Mouse (Mus musculus): ENCODE data around the gene Palmd. TPM values are rescaled to one million over a fixed set of nuclear protein-coding genes. Genes with fewer than 3 reads are reported as not detected.

Palmd gene
- polyA plus RNA-seq, 1 experiment from 2014 or later = 3.9 TPM

GRCm38 (mm10) chr3:116914931-116915330 lies 53.9 kb downstream of the Palmd start:
- Histone ChIP-seq H3K27me3 (ENCODE audit: insufficient read depth, poor library complexity, severe bottlenecking) (no peaks in the 10 kb centered on the region), H3K9me3 (no peaks in the 10 kb centered on the region), H3K4me1 (peaks cover 3% of the 10 kb centered on the region; the same call in 1 of the 2 replicates), H3K36me3 (no peaks in the 10 kb centered on the region), H3K4me3 (no peak overlapping the region), H3K27ac (no peak overlapping the region)
- WGBS = 55% methylated on average over 3 of the region's 3 CpGs
- no peak for DNase-seq (ENCODE audit: low spot score)

GRCm38 (mm10) chr3:116914374-116914773 lies 54.4 kb downstream of the Palmd start:
- no peak overlapping the region for H3K27ac ChIP-seq
- no peaks in the 10 kb centered on the region for H3K27me3 ChIP-seq (ENCODE audit: insufficient read depth, poor library complexity, severe bottlenecking)
- H3K4me3 ChIP-seq = no peak overlapping the region

GRCm38 (mm10) chr3:116906596-116906995 lies 62.2 kb downstream of the Palmd start:
- no peaks in the 10 kb centered on the region for H3K4me1 ChIP-seq
- DNase-seq (ENCODE audit: low spot score) = no peak
- 85% methylated on average over 9 of the region's 9 CpGs for WGBS
- H3K9me3 ChIP-seq = no peaks in the 10 kb centered on the region
- H3K4me3 ChIP-seq = no peak overlapping the region
- H3K36me3 ChIP-seq = peaks cover 12% of the 10 kb centered on the region
- H3K27me3 ChIP-seq (ENCODE audit: insufficient read depth, poor library complexity, severe bottlenecking) = no peaks in the 10 kb centered on the region
- H3K27ac ChIP-seq = no peak overlapping the region

More at GRCm38 (mm10) chr3:116914374-116914773, 54.4 kb downstream of the Palmd start:
- no peaks in the 10 kb centered on the region for H3K36me3 ChIP-seq
- no peaks in the 10 kb centered on the region for H3K9me3 ChIP-seq
- WGBS = 64% methylated on average over 6 of the region's 6 CpGs
- DNase-seq (ENCODE audit: low spot score) = no peak
- peaks cover 3% of the 10 kb centered on the region; the same call in 1 of the 2 replicates for H3K4me1 ChIP-seq

- DNase-seq (ENCODE audit: low spot score) = no peak
- peaks cover 18% of the 10 kb centered on the region for H3K36me3 ChIP-seq
- WGBS = 85% methylated on average over 16 of the region's 16 CpGs
- H3K27ac ChIP-seq = no peak overlapping the region
- H3K9me3 ChIP-seq = no peaks in the 10 kb centered on the region
- no peaks in the 10 kb centered on the region for H3K4me1 ChIP-seq
- H3K4me3 ChIP-seq = no peak overlapping the region
- H3K27me3 ChIP-seq (ENCODE audit: insufficient read depth, poor library complexity, severe bottlenecking) = no peaks in the 10 kb centered on the region
These were observed 62.9 kb downstream of the Palmd start for GRCm38 (mm10) chr3:116905898-116906297.

GRCm38 (mm10) chr3:116904158-116904557 lies 64.6 kb downstream of the Palmd start:
- Histone ChIP-seq H3K9me3 (no peaks in the 10 kb centered on the region), H3K27ac (no peak overlapping the region), H3K36me3 (peaks cover 25% of the 10 kb centered on the region), H3K4me1 (no peaks in the 10 kb centered on the region), H3K4me3 (no peak overlapping the region), H3K27me3 (ENCODE audit: insufficient read depth, poor library complexity, severe bottlenecking) (no peaks in the 10 kb centered on the region)
- DNase-seq (ENCODE audit: low spot score) = no peak
- 22% methylated on average over 6 of the region's 6 CpGs for WGBS

- no peak overlapping the region for H3K4me3 ChIP-seq
- no peak for DNase-seq (ENCODE audit: low spot score)
- no peaks in the 10 kb centered on the region for H3K9me3 ChIP-seq
- 82% methylated on average over 9 of the region's 9 CpGs for WGBS
- no peaks in the 10 kb centered on the region for H3K4me1 ChIP-seq
- no peaks in the 10 kb centered on the region for H3K27me3 ChIP-seq (ENCODE audit: insufficient read depth, poor library complexity, severe bottlenecking)
- H3K27ac ChIP-seq = no peak overlapping the region
- H3K36me3 ChIP-seq = peaks cover 32% of the 10 kb centered on the region; the same call in 1 of the 2 replicates
These were observed 75.9 kb downstream of the Palmd start for GRCm38 (mm10) chr3:116892872-116893271.

GRCm38 (mm10) chr3:116892206-116892563 lies 76.6 kb downstream of the Palmd start:
- no peaks in the 10 kb centered on the region for H3K9me3 ChIP-seq
- H3K36me3 ChIP-seq = peaks cover 25% of the 10 kb centered on the region; the same call in 1 of the 2 replicates
- no peaks in the 10 kb centered on the region for H3K27me3 ChIP-seq (ENCODE audit: insufficient read depth, poor library complexity, severe bottlenecking)
- no peak overlapping the region for H3K27ac ChIP-seq
- 89% methylated on average over 6 of the region's 6 CpGs for WGBS
- no peaks in the 10 kb centered on the region for H3K4me1 ChIP-seq
- H3K4me3 ChIP-seq = no peak overlapping the region
- DNase-seq (ENCODE audit: low spot score) = no peak

- H3K4me3 ChIP-seq = no peak overlapping the region
- peaks cover 20% of the 10 kb centered on the region; the same call in 1 of the 2 replicates for H3K36me3 ChIP-seq
- no peaks in the 10 kb centered on the region for H3K27me3 ChIP-seq (ENCODE audit: insufficient read depth, poor library complexity, severe bottlenecking)
- no peak for DNase-seq (ENCODE audit: low spot score)
- no peak overlapping the region for H3K27ac ChIP-seq
- no peaks in the 10 kb centered on the region for H3K9me3 ChIP-seq
- no peaks in the 10 kb centered on the region for H3K4me1 ChIP-seq
- 92% methylated on average over 17 of the region's 17 CpGs for WGBS
These were observed 77.2 kb downstream of the Palmd start for GRCm38 (mm10) chr3:116891436-116892205.

- WGBS = 92% methylated on average over 4 of the region's 4 CpGs
- H3K27ac ChIP-seq = no peak overlapping the region
- no peaks in the 10 kb centered on the region for H3K4me1 ChIP-seq
- H3K36me3 ChIP-seq = peaks cover 21% of the 10 kb centered on the region
- H3K9me3 ChIP-seq = no peaks in the 10 kb centered on the region
- no peaks in the 10 kb centered on the region for H3K27me3 ChIP-seq (ENCODE audit: insufficient read depth, poor library complexity, severe bottlenecking)
- H3K4me3 ChIP-seq = no peak overlapping the region
- no peak for DNase-seq (ENCODE audit: low spot score)
These were observed 78.2 kb downstream of the Palmd start for GRCm38 (mm10) chr3:116890576-116890975.

- 86% methylated on average over 7 of the region's 7 CpGs for WGBS
- DNase-seq (ENCODE audit: low spot score) = no peak
- no peaks in the 10 kb centered on the region for H3K4me1 ChIP-seq
- H3K27ac ChIP-seq = no peak overlapping the region
- peaks cover 30% of the 10 kb centered on the region for H3K36me3 ChIP-seq
- no peaks in the 10 kb centered on the region for H3K9me3 ChIP-seq
- H3K4me3 ChIP-seq = no peak overlapping the region
- H3K27me3 ChIP-seq (ENCODE audit: insufficient read depth, poor library complexity, severe bottlenecking) = no peaks in the 10 kb centered on the region
These were observed 79.4 kb downstream of the Palmd start for GRCm38 (mm10) chr3:116889358-116889757.

- no peaks in the 10 kb centered on the region for H3K9me3 ChIP-seq
- peaks cover 45% of the 10 kb centered on the region for H3K36me3 ChIP-seq
- no peaks in the 10 kb centered on the region for H3K27me3 ChIP-seq (ENCODE audit: insufficient read depth, poor library complexity, severe bottlenecking)
- no peak for DNase-seq (ENCODE audit: low spot score)
- 89% methylated on average over 8 of the region's 8 CpGs for WGBS
- H3K27ac ChIP-seq = no peak overlapping the region
- H3K4me1 ChIP-seq = no peaks in the 10 kb centered on the region
- no peak overlapping the region for H3K4me3 ChIP-seq
These were observed 83.8 kb downstream of the Palmd start for GRCm38 (mm10) chr3:116884941-116885340.

GRCm38 (mm10) chr3:116882221-116882960 lies 86.4 kb downstream of the Palmd start:
- Histone ChIP-seq H3K36me3 (peaks cover 52% of the 10 kb centered on the region), H3K27ac (no peak overlapping the region), H3K27me3 (ENCODE audit: insufficient read depth, poor library complexity, severe bottlenecking) (no peaks in the 10 kb centered on the region), H3K9me3 (no peaks in the 10 kb centered on the region), H3K4me3 (no peak overlapping the region), H3K4me1 (no peaks in the 10 kb centered on the region)
- 80% methylated on average over 14 of the region's 14 CpGs for WGBS
- DNase-seq (ENCODE audit: low spot score) = no peak

- no peak overlapping the region for H3K4me3 ChIP-seq
- peaks cover 7% of the 10 kb centered on the region; the same call in 1 of the 2 replicates for H3K36me3 ChIP-seq
- H3K9me3 ChIP-seq = no peaks in the 10 kb centered on the region
- H3K27me3 ChIP-seq (ENCODE audit: insufficient read depth, poor library complexity, severe bottlenecking) = no peaks in the 10 kb centered on the region
- DNase-seq (ENCODE audit: low spot score) = no peak
- H3K4me1 ChIP-seq = 0 out of 2 replicates have a peak, but pooled peaks cover under 1% of the 10 kb centered on the region
- no peak overlapping the region for H3K27ac ChIP-seq
- WGBS = 62% methylated on average over 3 of the region's 3 CpGs
These were observed 98.4 kb downstream of the Palmd start for GRCm38 (mm10) chr3:116870372-116870771.
